Mouse (Mus musculus) heart, adult 2 months (tissue): ENCODE data around the gene Pfkfb4. TPM values are rescaled to one million over a fixed set of nuclear protein-coding genes. Genes with fewer than 3 reads are reported as not detected.

Experiments
- DNase-seq, 2 experiments: peaks; one replicate each; pipeline ENCODE4 v3.0.0; 2021
- H3K27ac ChIP-seq: fragments of 200-600 bp; 2 replicates; pipeline ENCODE4 v1.8.1; 2022
- H3K27me3 ChIP-seq: fragments of 200-500 bp; 2 replicates; pipeline ENCODE4 v1.6.1; 2012; ENCODE audit warnings: mild to moderate bottlenecking, low read length, inconsistent platforms, mixed read lengths; ENCODE audit not compliant: control insufficient read depth, insufficient read depth
- H3K36me3 ChIP-seq: fragments of 200-500 bp; 2 replicates; pipeline ENCODE4 v1.6.1; 2012; ENCODE audit warnings: low read length, inconsistent platforms; ENCODE audit not compliant: control insufficient read depth, insufficient read depth
- H3K4me1 ChIP-seq: fragments of 200-500 bp; 2 replicates; pipeline ENCODE4 v1.6.1; 2011; ENCODE audit warnings: low read length; ENCODE audit not compliant: control insufficient read depth, insufficient read depth
- H3K4me3 ChIP-seq: fragments of 200-600 bp; 2 replicates; pipeline ENCODE4 v1.8.1; 2022
- H3K79me2 ChIP-seq: fragments of 200-500 bp; replicated peaks from 2 replicates; pipeline ENCODE4 v1.6.1; 2012; ENCODE audit warnings: mild to moderate bottlenecking, inconsistent platforms, low read length, moderate library complexity, mixed read lengths; ENCODE audit not compliant: control insufficient read depth, insufficient read depth
- H3K9ac ChIP-seq: fragments of 200-500 bp; 2 replicates; pipeline ENCODE4 v1.6.1; 2012; ENCODE audit warnings: low read depth, mild to moderate bottlenecking, control low read depth, inconsistent platforms, low read length, mixed read lengths
- CTCF ChIP-seq: fragments of 200-600 bp; IDR thresholded peaks from 2 replicates; pipeline ENCODE4 v1.8.1; 2022; ENCODE audit warnings: antibody characterized with exemption, mild to moderate bottlenecking, moderate library complexity
- EP300 ChIP-seq: fragments of 200-500 bp; IDR thresholded peaks from 2 replicates; pipeline ENCODE4 v1.6.1; 2011; ENCODE audit warnings: low read depth, low read length, control low read depth; ENCODE audit not compliant: insufficient read depth
- POLR2A ChIP-seq: fragments of 200-500 bp; IDR thresholded peaks from 2 replicates; pipeline ENCODE4 v1.6.1; 2011; ENCODE audit warnings: mild to moderate bottlenecking, low read depth, low read length, control low read depth; ENCODE audit not compliant: insufficient read depth
- WGBS: fragments of 180-500 bp; shearing (Covaris S2); methylation state at CpG from one replicate; pipeline ENCODE4 v1.1.7; 2018; 5-methylcytosine and 5-hydroxymethylcytosine counted together
- intact Hi-C: fragments of 180-260 bp; cut with DNase I; formaldehyde crosslinking; loops from one replicate; pipeline ENCODE4 v1.15.1; 2025
- polyA plus RNA-seq: library from polyadenylated mRNA; depleted of rRNA; stranded (reverse); fragments of >200 nt; gene quantifications from 2 replicates; pipeline ENCODE4 v1.2.3, GENCODE M21; 2012
- total RNA-seq, 2 experiments: library from RNA; stranded (reverse); gene quantifications; 2 replicates each; pipeline ENCODE4 v1.2.3; 2021

Pfkfb4 gene
- total and polyA plus RNA-seq, 3 experiments = 1.3 to 7.3 (median 1.9) TPM

DNA sequence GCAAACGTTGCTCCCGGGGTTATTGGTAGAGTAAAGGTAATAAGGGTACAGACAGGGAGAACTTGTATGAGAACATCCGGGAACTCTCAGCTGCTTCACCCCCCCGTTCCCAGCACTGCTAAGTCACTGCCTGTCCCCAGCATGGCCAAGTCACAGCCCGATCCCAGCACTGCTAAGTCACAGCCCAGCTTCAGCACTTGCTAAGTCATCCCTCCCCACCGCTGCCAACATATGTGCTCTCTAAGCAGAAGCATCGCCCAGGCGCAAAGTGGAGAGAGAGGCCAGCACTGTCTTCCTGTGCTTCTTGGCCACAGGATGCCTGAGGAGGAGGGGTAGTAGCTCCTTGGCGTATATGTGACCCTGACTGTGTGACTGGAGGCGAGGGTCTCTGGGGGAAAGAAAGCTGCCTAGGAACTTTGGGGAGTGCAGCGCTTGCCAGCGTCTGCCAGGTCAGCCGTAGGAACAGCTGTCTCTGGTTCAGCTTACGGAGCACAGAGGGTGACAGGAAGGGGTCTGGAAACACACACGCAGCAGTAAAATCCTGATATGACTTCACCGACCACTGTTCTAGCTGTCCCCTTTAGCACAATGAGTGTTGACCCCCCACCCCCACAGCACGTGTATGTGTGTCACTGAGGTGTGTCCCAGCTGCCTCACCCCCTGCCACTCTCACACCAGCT lies 18.2 kb downstream of the Pfkfb4 start:
- Histone ChIP-seq H3K4me1 (peaks cover 4% of the 10 kb centered on the region), H3K9ac (peak overlapping the region; percentile 9), H3K79me2 (no peaks in the 10 kb centered on the region), H3K4me3 (no peak overlapping the region), H3K27me3 (no peaks in the 10 kb centered on the region), H3K27ac (peak overlapping the region; percentile 9; the same call in 1 of the 2 replicates), H3K36me3 (no peaks in the 10 kb centered on the region)
- TF ChIP-seq EP300 (peak; percentile 55; the same call in 1 of the 2 replicates), POLR2A (no peak; the same call in 1 of the 2 replicates), CTCF (no peak)
- WGBS = 22% methylated on average over 17 of the region's 17 CpGs
- DNase-seq = peak; percentile 46 to 58
- intact Hi-C loops = no loop called here

- WGBS = 74% methylated on average over 14 of the region's 14 CpGs
- intact Hi-C loops = no loop called here
- Histone ChIP-seq H3K36me3 (no peaks in the 10 kb centered on the region), H3K4me3 (no peak overlapping the region), H3K79me2 (no peaks in the 10 kb centered on the region), H3K4me1 (peaks cover 4% of the 10 kb centered on the region), H3K27ac (no peak overlapping the region), H3K27me3 (no peaks in the 10 kb centered on the region), H3K9ac (no peak overlapping the region)
- no peak for TF ChIP-seq EP300
- no peak for TF ChIP-seq POLR2A
- no peak for TF ChIP-seq CTCF
- DNase-seq = no peak
Measured at GRCm38 (mm10) chr9:109010316-109010690, 18.7 kb downstream of the Pfkfb4 start.

DNA sequence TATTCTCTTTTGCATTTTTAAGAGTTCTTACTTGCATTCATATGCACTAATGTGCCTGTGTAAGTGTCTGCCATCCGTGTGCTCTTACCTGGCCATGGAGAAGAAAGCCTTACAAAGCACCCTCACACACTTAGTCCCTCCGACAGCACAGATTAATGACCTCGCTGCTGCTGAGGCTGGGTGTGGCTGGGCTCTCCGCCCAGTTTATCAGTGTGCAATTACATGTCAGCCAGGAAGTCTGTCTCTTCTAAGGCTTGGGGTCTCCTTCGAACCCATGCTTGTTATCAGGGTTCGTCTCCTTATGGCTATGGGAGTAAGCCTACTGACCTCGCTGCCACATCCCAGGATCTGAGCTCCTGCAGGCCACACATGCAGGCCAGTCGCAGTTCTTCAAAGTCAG lies 23.8 kb downstream of the Pfkfb4 start:
- Histone ChIP-seq H3K9ac (no peak overlapping the region), H3K27me3 (no peaks in the 10 kb centered on the region), H3K79me2 (no peaks in the 10 kb centered on the region), H3K36me3 (no peaks in the 10 kb centered on the region), H3K27ac (no peak overlapping the region), H3K4me1 (no peaks in the 10 kb centered on the region), H3K4me3 (no peak overlapping the region)
- 58% methylated on average over 8 of the region's 8 CpGs for WGBS
- TF ChIP-seq EP300 (no peak), POLR2A (no peak), CTCF (no peak)
- no peak for DNase-seq
- intact Hi-C loops = no loop called here

DNA sequence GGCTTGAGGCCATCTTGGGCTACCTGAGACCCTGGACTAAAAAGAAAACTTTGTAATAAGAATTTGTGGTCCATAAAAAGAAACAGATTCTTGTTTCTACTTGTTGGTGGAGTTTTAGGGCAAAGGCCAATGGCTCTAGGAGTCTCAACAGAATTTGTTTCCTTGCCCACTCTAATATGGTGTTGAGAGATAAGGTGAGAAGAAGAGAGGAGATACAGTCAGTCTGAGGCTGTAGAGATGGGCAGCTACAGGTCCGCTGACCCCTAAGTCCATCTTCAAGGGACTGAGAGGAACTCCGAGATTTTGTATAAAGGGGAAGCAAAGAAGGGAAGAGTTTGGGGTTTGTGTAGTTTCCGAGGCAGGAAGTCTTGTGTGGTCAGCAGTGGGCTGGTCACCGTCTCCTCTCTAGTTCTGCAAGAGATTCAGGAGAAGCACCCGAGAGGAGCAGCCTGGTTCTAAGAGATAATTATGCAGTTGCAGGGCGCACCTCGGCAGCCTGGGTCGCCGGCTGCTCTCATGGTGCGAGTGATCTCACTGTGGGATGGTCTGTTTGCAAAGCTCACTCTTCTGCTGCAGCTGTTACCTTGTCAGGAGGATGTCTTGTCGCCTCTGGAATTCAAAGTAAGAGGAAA lies 25.5 kb downstream of the Pfkfb4 start:
- no peak for TF ChIP-seq EP300
- no peak for TF ChIP-seq POLR2A
- no peak for TF ChIP-seq CTCF
- Histone ChIP-seq H3K4me3 (no peak overlapping the region), H3K4me1 (no peaks in the 10 kb centered on the region), H3K79me2 (no peaks in the 10 kb centered on the region), H3K9ac (no peak overlapping the region), H3K27me3 (no peaks in the 10 kb centered on the region), H3K27ac (no peak overlapping the region), H3K36me3 (no peaks in the 10 kb centered on the region)
- DNase-seq = no peak
- intact Hi-C loops = no loop called here
- WGBS = 60% methylated on average over 11 of the region's 11 CpGs

DNA sequence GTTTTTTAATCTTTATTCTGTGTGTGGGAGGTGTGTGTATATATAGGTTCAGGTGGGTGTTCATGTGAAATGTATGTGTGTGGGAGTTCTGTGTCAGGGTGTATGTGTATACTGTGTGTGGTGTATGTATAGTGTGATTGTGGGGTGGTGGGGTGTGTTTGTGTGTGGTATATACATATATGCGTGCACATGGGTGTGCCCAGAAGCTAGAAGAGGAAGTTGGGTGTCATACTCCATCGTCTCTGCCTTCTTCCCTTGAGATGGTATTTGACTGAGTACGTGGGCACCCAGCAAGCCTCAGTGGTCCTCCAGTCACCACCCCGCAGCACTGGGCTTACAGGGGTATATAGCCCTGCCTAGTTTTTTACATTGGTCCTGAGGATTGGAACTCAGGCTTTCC lies 29.9 kb downstream of the Pfkfb4 start:
- 72% methylated on average over 4 of the region's 4 CpGs for WGBS

More for the DNA sequence above, 29.9 kb downstream of the Pfkfb4 start:
- Histone ChIP-seq H3K9ac (no peak overlapping the region), H3K4me3 (no peak overlapping the region), H3K27ac (no peak overlapping the region), H3K4me1 (no peaks in the 10 kb centered on the region), H3K36me3 (no peaks in the 10 kb centered on the region), H3K27me3 (no peaks in the 10 kb centered on the region), H3K79me2 (no peaks in the 10 kb centered on the region)
- intact Hi-C loops = no loop called here
- DNase-seq = peak in 1 of 2 experiments; percentile 21
- TF ChIP-seq POLR2A = no peak
- no peak for TF ChIP-seq EP300
- no peak for TF ChIP-seq CTCF
